Mouse (Mus musculus) liver, embryonic 16.5 days (tissue): Measurements from ENCODE around the gene Crot. TPM values are rescaled to one million over a fixed set of nuclear protein-coding genes. Genes with fewer than 3 reads are reported as not detected.

Source experiments
- ATAC-seq: fragments of 200-750 bp; cut with Nextera tagmentation; 2 replicates; pipeline ENCODE4 v1.8.0; 2017; ENCODE audit warnings: low read depth, mild to moderate bottlenecking, moderate number of reproducible peaks, moderate library complexity
- H3K27ac ChIP-seq: fragments of 300-500 bp; sonication (generic); 2 replicates; pipeline ENCODE4 v1.5.1; 2014; ENCODE audit warnings: mild to moderate bottlenecking, low read length
- H3K27me3 ChIP-seq: fragments of 300-500 bp; sonication (generic); 2 replicates; pipeline ENCODE4 v1.6.1; 2014; ENCODE audit warnings: low read depth, low read length, mixed read lengths; ENCODE audit not compliant: control insufficient read depth, insufficient read depth
- H3K36me3 ChIP-seq: fragments of 300-500 bp; sonication (generic); 2 replicates; pipeline ENCODE4 v1.6.1; 2014; ENCODE audit warnings: mild to moderate bottlenecking; ENCODE audit not compliant: control insufficient read depth, insufficient read depth
- H3K4me1 ChIP-seq: fragments of 300-500 bp; sonication (generic); 2 replicates; pipeline ENCODE4 v1.6.1; 2014; ENCODE audit warnings: low read depth, low read length, mixed read lengths; ENCODE audit not compliant: control insufficient read depth
- H3K4me2 ChIP-seq: fragments of 300-500 bp; sonication (generic); 2 replicates; pipeline ENCODE4 v1.6.1; 2014; ENCODE audit warnings: low read depth, low read length, mixed read lengths
- H3K4me3 ChIP-seq: fragments of 300-500 bp; sonication (generic); 2 replicates; pipeline ENCODE4 v1.5.1; 2014; ENCODE audit warnings: low read depth, mild to moderate bottlenecking, low read length
- H3K9ac ChIP-seq: fragments of 300-500 bp; sonication (generic); 2 replicates; pipeline ENCODE4 v1.6.1; 2014; ENCODE audit warnings: low read depth, low read length
- H3K9me3 ChIP-seq: fragments of 300-500 bp; sonication (generic); replicated peaks from 2 replicates; pipeline ENCODE4 v1.6.1; 2016; ENCODE audit warnings: low read length; ENCODE audit not compliant: control insufficient read depth
- WGBS: fragments of 180-500 bp; shearing (Covaris S2); extraction: QIAGEN DNeasy Blood & Tissue Kit; methylation state at CpG from one replicate; pipeline ENCODE4 v1.1.7; 2014; ENCODE audit not compliant: insufficient replicate concordance; 5-methylcytosine and 5-hydroxymethylcytosine counted together
- polyA plus RNA-seq: library from polyadenylated mRNA; unstranded; fragments of >200 nt; fragmentation: Nextera tagmentation; extraction: Ambion mirVana; gene quantifications from 2 replicates; pipeline ENCODE4 v1.2.1, GENCODE M21; 2015

The Crot gene
- polyA plus RNA-seq, 1 experiment from 2014 or later = 68.9 TPM

DNA sequence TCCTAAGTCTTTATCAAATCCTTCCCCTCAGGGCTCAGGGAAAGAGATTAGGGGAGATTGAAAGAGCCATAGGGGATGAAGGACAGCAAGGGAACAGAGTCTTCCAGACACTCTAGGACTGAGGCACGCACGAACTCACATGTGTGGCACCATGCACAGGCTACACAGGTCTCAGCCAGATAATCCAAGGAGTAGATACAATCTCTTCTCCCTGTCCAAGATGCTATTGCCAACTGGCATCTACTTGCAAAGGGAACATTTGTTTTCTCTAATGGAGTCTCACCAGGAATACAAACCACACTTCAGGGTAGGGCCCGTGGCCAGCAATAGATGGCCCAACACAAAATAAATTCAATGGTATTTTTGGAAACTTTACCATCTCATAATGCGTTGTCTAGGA lies 38.3 kb upstream of the Crot start:
- no peak overlapping the region for H3K4me2 ChIP-seq
- 73% methylated on average over 4 of the region's 4 CpGs for WGBS
- no peak for ATAC-seq
- H3K9me3 ChIP-seq = no peaks in the 10 kb centered on the region
- H3K9ac ChIP-seq = no peak overlapping the region
- no peaks in the 10 kb centered on the region; the same call in none of the 2 replicates for H3K4me1 ChIP-seq
- peak overlapping the region; percentile 80 for H3K27ac ChIP-seq
- H3K4me3 ChIP-seq = no peak overlapping the region
- H3K36me3 ChIP-seq = no peaks in the 10 kb centered on the region
- no peaks in the 10 kb centered on the region for H3K27me3 ChIP-seq

DNA sequence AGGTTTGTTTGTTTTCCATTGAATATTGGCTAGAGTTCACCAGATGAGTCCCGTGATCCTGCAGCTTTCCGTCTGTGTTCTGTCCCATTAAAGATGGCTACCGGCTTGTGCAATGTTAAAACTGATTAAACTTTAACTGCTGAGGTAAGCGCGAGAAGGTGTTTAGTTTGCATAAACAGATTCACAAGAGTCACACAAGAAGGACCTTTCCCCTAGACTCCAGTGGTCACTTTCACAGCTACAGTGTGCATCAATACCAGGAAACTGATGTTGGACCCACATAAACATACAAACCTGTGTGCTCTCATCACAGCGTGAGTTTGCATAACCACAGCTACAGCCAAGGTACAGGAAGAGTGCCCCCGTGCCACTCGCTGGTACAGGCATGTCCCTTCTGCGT lies 37.4 kb upstream of the Crot start:
- Histone ChIP-seq H3K4me1 (no peaks in the 10 kb centered on the region; the same call in 1 of the 2 replicates), H3K36me3 (no peaks in the 10 kb centered on the region), H3K4me2 (no peak overlapping the region), H3K27me3 (no peaks in the 10 kb centered on the region), H3K9me3 (no peaks in the 10 kb centered on the region), H3K9ac (no peak overlapping the region), H3K4me3 (no peak overlapping the region), H3K27ac (peak overlapping the region; percentile 80)
- 62% methylated on average over 9 of the region's 9 CpGs for WGBS
- ATAC-seq = peak; percentile 84

DNA sequence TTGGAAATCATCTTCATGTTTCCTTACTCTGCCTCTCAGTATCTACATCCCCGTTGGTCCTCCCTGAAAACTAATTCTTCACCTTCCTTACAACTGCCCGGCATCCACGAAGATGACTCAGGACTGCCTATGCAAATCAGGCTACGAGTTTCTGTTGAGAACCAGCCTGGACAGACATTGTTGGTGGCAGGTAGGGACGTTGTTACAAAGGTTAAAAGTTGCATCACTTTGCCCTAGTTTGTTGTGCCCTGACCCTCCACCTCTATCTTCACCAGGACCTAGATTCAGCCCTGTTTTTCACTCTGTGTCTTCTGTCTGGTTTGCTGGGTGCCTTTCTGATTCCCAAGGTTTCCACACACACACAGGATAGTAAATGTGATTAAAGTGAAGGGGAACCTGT lies 36.7 kb upstream of the Crot start:
- peak; percentile 68 for ATAC-seq
- Histone ChIP-seq H3K4me2 (peak overlapping the region; percentile 19; the same call in 1 of the 2 replicates), H3K27ac (peak overlapping the region; percentile 76), H3K9me3 (no peaks in the 10 kb centered on the region), H3K9ac (no peak overlapping the region), H3K4me1 (no peaks in the 10 kb centered on the region; the same call in 1 of the 2 replicates), H3K27me3 (no peaks in the 10 kb centered on the region), H3K4me3 (no peak overlapping the region), H3K36me3 (no peaks in the 10 kb centered on the region)
- WGBS = 59% methylated on average over 5 of the region's 5 CpGs

DNA sequence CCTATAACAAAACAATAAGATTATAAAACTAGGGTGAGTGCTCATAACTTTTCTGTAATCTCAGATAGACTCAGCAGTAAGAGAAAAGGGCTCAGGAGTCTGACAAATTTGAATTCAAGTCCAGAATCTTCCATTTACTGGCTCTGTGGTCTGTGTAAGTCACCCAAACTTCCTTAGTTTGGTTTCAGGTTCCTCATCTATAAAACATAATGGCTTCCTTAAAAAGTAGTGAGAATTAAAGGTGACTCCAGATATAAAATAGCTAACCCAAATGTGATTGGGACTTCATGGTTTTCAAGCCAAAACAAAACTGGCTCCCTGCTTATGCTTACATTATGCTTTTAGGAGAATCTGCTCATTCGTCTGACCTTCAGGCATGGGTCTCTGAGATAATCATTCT lies 35.5 kb upstream of the Crot start:
- Histone ChIP-seq H3K4me1 (no peaks in the 10 kb centered on the region; the same call in 1 of the 2 replicates), H3K4me3 (no peak overlapping the region), H3K4me2 (no peak overlapping the region), H3K9me3 (no peaks in the 10 kb centered on the region), H3K36me3 (no peaks in the 10 kb centered on the region), H3K27ac (no peak overlapping the region), H3K27me3 (no peaks in the 10 kb centered on the region), H3K9ac (no peak overlapping the region)
- 62% methylated on average over 1 of the region's 1 CpGs for WGBS
- ATAC-seq = no peak

DNA sequence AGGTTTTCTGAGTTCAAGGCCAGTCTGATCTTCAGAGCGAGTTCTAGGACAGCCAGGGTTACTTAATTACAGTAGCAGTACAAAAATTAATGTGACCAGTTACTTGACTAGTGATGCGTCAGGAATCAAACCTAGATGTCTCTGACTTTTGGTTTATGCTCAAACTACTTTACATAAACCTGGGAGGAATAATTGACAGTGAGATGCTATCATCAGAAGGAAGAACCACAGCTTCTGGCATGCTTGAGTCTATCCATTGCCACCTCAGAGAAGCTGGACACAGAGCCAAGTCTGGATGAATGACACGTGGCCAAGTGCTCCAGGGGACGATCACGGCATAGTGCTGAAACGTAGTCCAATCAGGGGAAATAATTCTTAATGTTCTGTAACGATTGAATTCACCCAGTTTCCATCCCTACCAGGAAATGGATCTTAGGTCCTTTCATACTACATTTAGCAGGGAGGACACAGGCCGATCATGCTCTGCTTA lies 35.0 kb upstream of the Crot start:
- Histone ChIP-seq H3K36me3 (no peaks in the 10 kb centered on the region), H3K4me3 (no peak overlapping the region)

DNA sequence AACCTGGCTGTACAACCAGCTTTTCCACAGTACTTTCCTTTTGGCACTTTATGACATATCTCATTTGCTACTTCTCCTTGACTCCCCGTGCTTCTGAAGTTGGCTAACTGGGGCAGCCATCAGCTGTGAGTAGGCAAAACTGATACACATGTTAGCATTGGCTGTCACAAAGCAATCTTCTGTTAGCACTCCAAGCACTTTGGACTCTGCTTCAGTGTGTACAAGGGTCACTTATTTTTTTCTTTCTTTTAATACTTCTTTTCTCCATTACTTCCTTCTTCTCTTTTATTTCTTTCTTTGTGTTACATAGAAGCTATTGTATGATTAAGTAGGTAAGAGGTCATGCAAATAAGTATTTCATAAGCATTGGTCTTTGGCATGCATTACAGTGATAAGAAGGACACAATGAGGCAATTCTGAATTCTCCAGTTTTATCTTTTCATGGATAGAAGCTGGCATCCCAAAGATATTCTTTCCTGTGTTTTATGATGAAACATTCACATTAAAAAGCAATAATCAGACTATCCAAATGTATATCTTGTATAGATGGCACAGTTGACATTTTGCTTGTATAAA lies 31.2 kb upstream of the Crot start:
- Histone ChIP-seq H3K4me1 (no peaks in the 10 kb centered on the region), H3K27ac (no peak overlapping the region), H3K36me3 (no peaks in the 10 kb centered on the region), H3K4me2 (no peak overlapping the region), H3K27me3 (no peaks in the 10 kb centered on the region), H3K9me3 (no peaks in the 10 kb centered on the region), H3K9ac (no peak overlapping the region), H3K4me3 (no peak overlapping the region)
- WGBS = 35% methylated on average over 1 of the region's 1 CpGs
- ATAC-seq = peak; percentile 45; the same call in 1 of the 2 replicates

More for the DNA sequence above, 35.0 kb upstream of the Crot start:
- Histone ChIP-seq H3K27ac (no peak overlapping the region), H3K4me1 (no peaks in the 10 kb centered on the region; the same call in 1 of the 2 replicates), H3K9ac (no peak overlapping the region), H3K27me3 (no peaks in the 10 kb centered on the region), H3K9me3 (no peaks in the 10 kb centered on the region), H3K4me2 (no peak overlapping the region)
- 68% methylated on average over 8 of the region's 8 CpGs for WGBS
- no peak for ATAC-seq

DNA sequence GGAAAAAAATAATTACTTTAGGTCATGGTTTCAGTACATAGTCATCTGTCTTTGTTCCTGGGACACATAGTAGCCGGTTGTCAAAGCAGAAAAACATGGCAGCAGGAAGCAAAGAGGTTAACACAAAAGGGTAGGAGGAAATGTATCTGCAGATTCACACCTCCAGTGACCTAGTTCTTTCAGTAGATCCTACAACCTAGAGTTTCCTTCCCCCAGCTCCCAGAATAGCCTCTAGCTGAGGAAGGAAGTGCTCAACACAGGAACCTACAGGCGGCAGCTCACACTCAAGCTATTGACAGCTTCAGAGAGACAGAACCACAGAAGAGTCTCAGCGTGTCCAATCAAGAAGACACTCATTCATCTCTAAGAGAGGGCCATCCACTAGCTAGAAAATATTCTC lies 18.2 kb upstream of the Crot start:
- no peak for ATAC-seq
- no peaks in the 10 kb centered on the region for H3K4me1 ChIP-seq
- no peaks in the 10 kb centered on the region for H3K36me3 ChIP-seq
- H3K4me2 ChIP-seq = no peak overlapping the region
- WGBS = 15% methylated on average over 3 of the region's 3 CpGs
- no peak overlapping the region for H3K9ac ChIP-seq
- no peaks in the 10 kb centered on the region for H3K9me3 ChIP-seq
- no peaks in the 10 kb centered on the region for H3K27me3 ChIP-seq
- no peak overlapping the region for H3K27ac ChIP-seq
- H3K4me3 ChIP-seq = no peak overlapping the region

DNA sequence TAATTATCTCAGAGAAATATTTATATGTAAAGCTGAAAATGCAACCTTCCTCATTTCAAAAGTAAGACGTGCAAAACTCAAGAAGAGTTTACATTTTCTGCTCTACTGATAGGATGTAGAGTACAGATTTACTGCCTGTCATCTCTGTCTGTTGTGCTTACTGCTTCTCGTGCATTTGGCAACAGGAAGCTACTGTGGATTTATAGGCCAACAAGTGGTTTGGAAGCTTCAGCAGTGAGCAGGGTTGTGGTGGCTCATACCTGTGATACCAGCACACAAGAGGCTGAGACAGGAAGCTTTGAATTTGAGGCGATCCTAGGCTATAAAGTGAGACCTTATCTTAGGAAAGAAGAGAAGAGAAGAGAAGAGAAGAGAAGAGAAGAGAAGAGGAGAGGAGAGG lies 17.6 kb upstream of the Crot start:
- Histone ChIP-seq H3K36me3 (no peaks in the 10 kb centered on the region), H3K9me3 (no peaks in the 10 kb centered on the region), H3K4me1 (no peaks in the 10 kb centered on the region), H3K9ac (no peak overlapping the region), H3K4me2 (no peak overlapping the region), H3K4me3 (no peak overlapping the region), H3K27me3 (no peaks in the 10 kb centered on the region), H3K27ac (no peak overlapping the region)
- WGBS = 25% methylated on average over 3 of the region's 3 CpGs
- no peak for ATAC-seq

DNA sequence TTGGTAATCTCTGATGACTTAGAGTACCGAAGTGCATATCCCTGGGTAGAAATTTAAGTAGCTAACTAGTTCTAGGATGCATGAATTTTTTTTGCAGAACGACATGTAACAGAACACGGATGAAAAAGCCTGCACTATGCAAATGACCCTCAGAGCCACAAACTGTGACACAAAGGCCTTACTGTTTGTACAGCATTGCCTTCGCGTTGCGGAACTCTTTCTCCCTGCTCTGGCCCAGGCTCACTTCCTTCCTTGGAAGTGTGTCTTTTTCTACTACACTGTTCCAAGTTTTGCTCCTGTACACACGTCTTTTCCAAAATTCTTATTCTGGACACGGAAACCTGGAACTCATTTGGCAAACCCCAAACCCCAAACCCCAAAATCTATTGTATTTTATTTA lies 14.2 kb upstream of the Crot start:
- ATAC-seq = no peak
- Histone ChIP-seq H3K4me3 (no peak overlapping the region), H3K9ac (no peak overlapping the region), H3K4me1 (no peaks in the 10 kb centered on the region), H3K27me3 (no peaks in the 10 kb centered on the region), H3K36me3 (no peaks in the 10 kb centered on the region), H3K4me2 (no peak overlapping the region), H3K27ac (no peak overlapping the region), H3K9me3 (no peaks in the 10 kb centered on the region)
- 55% methylated on average over 8 of the region's 8 CpGs for WGBS
